8 mouse cellular contexts compared by ENCODE assay signal in genomic region chr10:11149742-11150125, GRCm38 (mm10). TPM values are rescaled to one million over a fixed set of nuclear protein-coding genes. Genes with fewer than 3 reads are reported as not detected.
DNase-seq lines count a peak whose midpoint lies in the region; ATAC-seq and TF ChIP-seq lines count a peak whose summit lies in the region.

No protein-coding gene starts in this region.

- peak overlapping the region; percentile 88 for H3K9ac ChIP-seq in forebrain, embryonic 15.5 days (replicated peaks)
- H3K9ac ChIP-seq in liver, embryonic 14.5 days (replicated peaks), result peak overlapping the region; percentile 76

- H3K4me3 ChIP-seq in layer of hippocampus, adult 2 months, result peak overlapping the region; percentile 82
- peak overlapping the region; percentile 73 for H3K4me3 ChIP-seq in bone marrow, adult 2 months (replicated peaks; ENCODE audit: control insufficient read depth, low read depth, low read length)
- H3K4me3 ChIP-seq in forebrain, embryonic 15.5 days, result peak overlapping the region; percentile 93
- H3K4me3 ChIP-seq in liver, embryonic 14.5 days (ENCODE audit: insufficient read depth in 1 of 2, low read depth in 2 of 2, low read length in 2 of 2), result peak overlapping the region; percentile 81 to 88

- no peaks in the 10 kb centered on the region for H3K4me1 ChIP-seq in bone marrow, adult 2 months (ENCODE audit: control insufficient read depth, insufficient read depth, low read length)
- H3K4me1 ChIP-seq in forebrain, embryonic 15.5 days, result peaks cover 35% of the 10 kb centered on the region
- H3K4me1 ChIP-seq in liver, embryonic 14.5 days (replicated peaks; ENCODE audit: control insufficient read depth in 2 of 2, insufficient read depth in 2 of 2, low read length in 1 of 2), result peaks cover 17 to 19% of the 10 kb centered on the region in 2 experiments

- H3K27me3 ChIP-seq in forebrain, embryonic 15.5 days, result no peaks in the 10 kb centered on the region
- no peaks in the 10 kb centered on the region for H3K27me3 ChIP-seq in liver, embryonic 14.5 days (ENCODE audit: control insufficient read depth, insufficient read depth, low read length)

- peaks cover 14% of the 10 kb centered on the region; the same call in 1 of the 2 replicates for H3K36me3 ChIP-seq in forebrain, embryonic 15.5 days
- H3K36me3 ChIP-seq in liver, embryonic 14.5 days (replicated peaks; ENCODE audit: control insufficient read depth, insufficient read depth, low read depth), result no peaks in the 10 kb centered on the region; the same call in none of the 2 replicates

- no peak for TF ChIP-seq POLR2A in bone marrow, adult 2 months (IDR thresholded peaks at IDR 0.05; ENCODE audit: borderline replicate concordance, control insufficient read depth, low read depth, low read length)

- TF ChIP-seq CTCF in layer of hippocampus, adult 2 months (conservative IDR thresholded peaks at IDR 0.05), result no peak
- no peak for TF ChIP-seq CTCF in bone marrow, adult 2 months (IDR thresholded peaks at IDR 0.05; ENCODE audit: control insufficient read depth, insufficient read depth, low read length)
- no peak for TF ChIP-seq CTCF in liver, embryonic 14.5 days (IDR thresholded peaks at IDR 0.05; ENCODE audit: low read depth)

- H3K27ac ChIP-seq in layer of hippocampus, adult 2 months, result peak overlapping the region; percentile 95
- H3K27ac ChIP-seq in bone marrow, adult 2 months (ENCODE audit: control insufficient read depth, insufficient read depth, low read depth, low read length, poor library complexity), result peak overlapping the region; percentile 68
- H3K27ac ChIP-seq in forebrain, embryonic 15.5 days (replicated peaks), result peak overlapping the region; percentile 80
- no peak overlapping the region for H3K27ac ChIP-seq in liver, embryonic 14.5 days

- peak in 1 of 2 experiments; percentile 14 for DNase-seq in layer of hippocampus, adult 2 months (ENCODE audit: low spot score in 2 of 2)
- DNase-seq in layer of hippocampus, postnatal 36 days, result no peak
- DNase-seq in liver, embryonic 14.5 days (ENCODE audit: low read depth in 3 of 3, low spot score in 3 of 3), result no peak
- no peak for DNase-seq in adrenal gland, postnatal 14 days
- DNase-seq in yolk sac, embryonic 10.5 days (ENCODE audit: low spot score), result no peak
- DNase-seq in adrenal gland, postnatal 25 days, result no peak

- no peaks in the 10 kb centered on the region for H3K9me3 ChIP-seq in forebrain, embryonic 15.5 days
- no peaks in the 10 kb centered on the region for H3K9me3 ChIP-seq in liver, embryonic 14.5 days (ENCODE audit: control insufficient read depth, low read length)

- peak overlapping the region; percentile 65 for H3K4me2 ChIP-seq in forebrain, embryonic 15.5 days (replicated peaks)
- H3K4me2 ChIP-seq in liver, embryonic 14.5 days (ENCODE audit: low read depth), result peak overlapping the region; percentile 86

- ATAC-seq in forebrain, embryonic 15.5 days (replicated peaks), result no peak
- ATAC-seq in liver, embryonic 14.5 days (ENCODE audit: insufficient read depth), result peak; percentile 26; the same call in 1 of the 2 replicates

- TF ChIP-seq EP300 in liver, embryonic 14.5 days (IDR thresholded peaks at IDR 0.05; ENCODE audit: low read depth), result no peak

- WGBS in bone marrow, adult 2 months, result under 1% methylated on average over 20 of the region's 20 CpGs
- WGBS in forebrain, embryonic 15.5 days, result under 1% methylated on average over 20 of the region's 20 CpGs
- WGBS in liver, embryonic 14.5 days (ENCODE audit: insufficient replicate concordance), result under 1% methylated on average over 20 of the region's 20 CpGs

RNA-seq across cellular contexts. Expression of gene Shprh, which starts 0.5 kb away (rescaled TPM):
- total RNA-seq in layer of hippocampus, adult 2 months (2021), result 10 to 100 TPM; 39.4 to 41.3 TPM
- 10 to 100 TPM; 43.4 to 44.9 TPM for total RNA-seq in layer of hippocampus, postnatal 36 days (2021)
- polyA plus RNA-seq in bone marrow, adult 2 months (2011; ENCODE audit: insufficient read depth, insufficient read length, low replicate concordance, missing spikeins), result 2.9 and 3.8 TPM in 2 replicates
- 28.2 and 28.4 TPM in 2 replicates for polyA plus RNA-seq in forebrain, embryonic 15.5 days (2015; fragmentation: Nextera tagmentation; extraction: Ambion mirVana)
- 1.9 and 2.6 TPM in 2 replicates for polyA plus RNA-seq in liver, embryonic 14.5 days (2012; rRNA removed)
- polyA plus RNA-seq in liver, embryonic 14.5 days (2014; fragmentation: Nextera tagmentation; extraction: Ambion mirVana), result 4.2 and 4.3 TPM in 2 replicates
- total RNA-seq in adrenal gland, postnatal 14 days (2021), result 22.3 and 26.9 TPM in 2 replicates
- 26.5 and 28.9 TPM in 2 replicates for total RNA-seq in adrenal gland, postnatal 25 days (2021)
